Mouse (Mus musculus): ENCODE results near the gene Vwa5b1.

GRCm38 (mm10) chr4:138682760-138683159, 47.1 kb upstream of the Vwa5b1 start:
- no peak for TF ChIP-seq HCFC1 (IDR thresholded peaks at IDR 0.05; ENCODE audit: borderline replicate concordance, insufficient read depth, low read length)
- no peak for TF ChIP-seq ZNF384 (IDR thresholded peaks at IDR 0.05; ENCODE audit: low read depth, low read length)
- TF ChIP-seq CHD2 (IDR thresholded peaks at IDR 0.05; ENCODE audit: low read depth, low read length), result no peak
- no peak for TF ChIP-seq MAFK (IDR thresholded peaks at IDR 0.05; ENCODE audit: insufficient read depth, low read depth, low read length)
- no peak for TF ChIP-seq ZC3H11A (IDR thresholded peaks at IDR 0.05; ENCODE audit: borderline replicate concordance, low read depth, low read length)

Data from ES-E14 (cell line).